Mouse (Mus musculus) brain, embryonic 14.5 days (tissue): ENCODE measurements around the gene Bmpr1b. TPM values are rescaled to one million over a fixed set of nuclear protein-coding genes. Genes with fewer than 3 reads are reported as not detected.
"Not testable (repeated sequence)": the region's sequence is repeated elsewhere in the genome, so short reads cannot be mapped to it uniquely, and the experiment has no call there.

Experiments
- DNase-seq: peaks from one replicate; pipeline ENCODE4 v3.0.0-alpha.2; 2011; ENCODE audit warnings: low read depth
- CTCF ChIP-seq: fragments of 200-500 bp; IDR thresholded peaks from 2 replicates; pipeline ENCODE4 v1.5.1; 2012; ENCODE audit warnings: inconsistent platforms, mild to moderate bottlenecking, moderate library complexity, borderline replicate concordance; ENCODE audit not compliant: insufficient read depth, insufficient read length; ENCODE audit errors: extremely low read depth
- POLR2A ChIP-seq: fragments of 200-500 bp; IDR thresholded peaks from 2 replicates; pipeline ENCODE4 v1.6.1; 2012; ENCODE audit warnings: mild to moderate bottlenecking, inconsistent platforms, borderline replicate concordance; ENCODE audit not compliant: poor library complexity, insufficient read depth, insufficient read length, severe bottlenecking; ENCODE audit errors: extremely low read depth
- polyA plus RNA-seq: library from polyadenylated mRNA; depleted of rRNA; stranded (reverse); fragments of >200 nt; gene quantifications from 2 replicates; pipeline ENCODE4 v1.2.3, GENCODE M21; 2012; rRNA removed

The Bmpr1b gene
- polyA plus RNA-seq: 2.5 and 2.9 TPM in 2 replicates

DNA sequence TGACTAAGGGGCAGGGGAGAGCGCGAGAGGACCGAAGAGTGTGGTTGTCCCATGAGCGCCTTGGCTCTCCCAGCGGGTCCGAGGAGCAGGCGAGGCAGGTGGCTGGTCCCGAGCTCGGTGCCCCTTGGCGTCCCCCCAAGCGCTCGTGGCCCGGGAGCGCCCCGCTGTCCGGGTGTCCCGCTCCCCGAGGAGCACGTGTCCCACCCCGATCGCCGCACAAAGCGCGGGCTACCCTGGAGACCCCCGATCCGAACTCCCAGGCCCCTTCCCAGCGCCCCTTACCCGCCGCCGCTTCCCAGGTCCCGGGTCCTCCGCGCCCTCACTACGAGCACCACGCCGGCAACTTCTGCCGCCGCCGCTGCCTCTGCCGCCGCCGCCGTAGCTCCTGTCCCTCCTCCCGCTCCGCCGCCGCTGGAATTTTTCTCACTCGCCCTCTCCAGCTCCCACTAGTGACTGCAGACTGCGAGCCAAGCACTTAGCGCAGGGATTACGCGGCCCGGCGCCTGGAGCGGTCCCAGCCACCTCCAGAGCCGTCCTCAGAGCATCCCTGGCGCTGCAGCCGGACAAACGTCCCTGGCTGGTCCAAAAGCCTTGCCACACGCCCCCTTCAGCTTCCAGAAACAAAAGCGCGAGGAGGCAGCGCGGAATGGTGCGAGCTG lies at the start of gene Bmpr1b:
TSS of gene Bmpr1b (minus strand) at position 563 of the 659 bp plus-strand sequence.
- peak; percentile 93 for DNase-seq

DNA sequence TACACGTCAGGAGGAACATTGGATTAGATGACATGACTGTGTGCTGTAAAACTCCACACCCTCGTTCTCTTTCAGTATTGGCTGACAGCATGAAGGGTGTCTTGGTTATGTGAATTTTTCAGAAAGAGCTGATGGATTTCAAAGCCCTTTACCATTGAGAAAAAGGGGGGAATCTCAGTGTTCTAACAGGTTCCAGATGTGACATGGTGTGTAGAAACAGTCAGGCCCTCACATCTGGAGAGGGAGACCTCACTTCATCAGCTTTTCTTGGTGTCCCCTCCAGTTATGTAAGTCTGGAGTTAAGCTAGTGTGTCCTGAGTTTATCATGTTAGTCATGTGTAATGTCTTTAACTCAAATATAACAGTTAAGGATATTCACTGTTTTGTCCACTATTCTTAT lies 43.6 kb upstream of the Bmpr1b start:
- TF ChIP-seq POLR2A (no peak), CTCF (no peak)
- no peak for DNase-seq

More for the DNA sequence above, at the start of gene Bmpr1b:
- TF ChIP-seq POLR2A (0 out of 2 replicates have a peak, but pooled peaks have one; percentile 14), CTCF (peak; percentile 49)

DNA sequence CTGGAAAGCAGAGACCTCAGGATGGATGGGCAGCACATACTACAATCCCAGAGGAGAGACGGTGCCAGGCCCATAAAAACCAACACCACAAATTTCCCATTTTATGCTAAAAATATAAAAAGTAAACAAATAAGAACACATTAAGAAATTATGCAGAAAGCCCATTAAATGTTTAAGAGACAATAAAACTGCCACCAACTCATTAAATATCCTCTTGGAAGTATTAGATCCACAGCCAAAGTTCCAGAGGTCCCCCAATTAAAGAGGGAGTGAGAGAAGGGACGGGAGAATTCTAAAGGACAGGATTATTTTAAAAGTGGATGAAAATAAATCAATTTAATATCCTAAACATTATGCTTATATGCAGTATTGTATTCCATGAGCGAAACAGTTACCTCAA lies 43.0 kb upstream of the Bmpr1b start:
- no peak for TF ChIP-seq CTCF
- TF ChIP-seq POLR2A: no peak
- DNase-seq: no peak

DNA sequence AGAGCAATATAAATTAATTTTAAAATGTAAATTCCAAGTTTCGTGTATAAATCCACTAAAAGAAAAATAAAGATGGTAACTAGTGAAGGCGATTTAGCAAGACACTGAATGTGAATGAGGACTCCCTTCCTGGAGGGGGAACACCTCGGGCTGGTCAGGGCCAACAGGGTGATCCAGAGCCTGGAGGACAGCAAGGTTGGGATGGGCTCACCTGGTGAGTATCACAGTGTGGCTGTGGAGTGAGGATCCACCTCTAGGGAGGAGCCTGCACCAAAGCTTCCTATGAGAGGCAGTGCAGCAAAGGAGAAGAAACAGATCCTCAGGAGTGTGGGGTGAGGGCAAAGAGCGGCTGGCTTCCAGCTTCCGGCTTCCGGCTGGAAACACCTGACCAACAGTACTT lies 40.8 kb upstream of the Bmpr1b start:
- TF ChIP-seq POLR2A: no peak
- TF ChIP-seq CTCF: no peak

DNA sequence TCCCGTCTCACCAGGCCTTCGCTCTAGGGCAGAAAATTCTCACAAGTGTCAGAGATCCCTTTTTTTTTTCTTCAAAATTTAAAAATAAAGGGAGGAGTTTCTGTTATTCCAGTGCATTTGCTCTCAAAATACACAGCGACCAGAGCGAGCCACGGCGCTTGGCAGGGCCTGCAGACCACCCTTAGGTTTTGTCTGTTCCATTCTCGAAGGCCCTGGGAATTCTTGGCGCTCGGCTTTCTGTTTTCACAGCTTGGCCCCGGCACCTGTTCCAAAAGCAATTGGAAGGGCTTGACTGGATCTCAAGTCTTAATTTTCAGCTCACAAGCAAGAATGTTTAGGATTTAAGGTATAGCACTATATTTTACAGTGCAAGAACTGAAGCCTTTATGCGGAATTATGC lies 39.8 kb upstream of the Bmpr1b start:
- TF ChIP-seq CTCF (no peak), POLR2A (no peak)
- peak; percentile 81 for DNase-seq

More for the DNA sequence above, 40.8 kb upstream of the Bmpr1b start:
- no peak for DNase-seq

DNA sequence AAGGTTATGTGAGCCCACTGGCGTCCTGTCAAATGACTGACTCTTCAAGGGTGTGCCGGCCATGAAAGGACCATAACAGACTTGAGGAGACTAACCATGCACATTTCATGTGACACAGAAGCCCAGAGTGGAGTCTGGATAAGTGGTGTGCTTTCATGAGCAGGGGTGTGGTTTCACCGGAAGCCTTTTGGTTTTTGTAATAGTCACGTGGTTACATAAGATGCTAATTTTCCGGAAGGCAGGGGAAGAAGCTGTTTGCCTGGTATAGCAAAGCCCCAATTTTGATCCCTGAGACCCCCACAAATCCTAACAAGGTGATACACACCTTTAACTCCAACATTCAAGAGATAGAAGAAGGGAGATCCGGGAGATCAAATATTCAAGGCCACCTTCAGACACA lies 38.3 kb upstream of the Bmpr1b start:
- DNase-seq: no peak
- TF ChIP-seq POLR2A (no peak), CTCF (no peak)

DNA sequence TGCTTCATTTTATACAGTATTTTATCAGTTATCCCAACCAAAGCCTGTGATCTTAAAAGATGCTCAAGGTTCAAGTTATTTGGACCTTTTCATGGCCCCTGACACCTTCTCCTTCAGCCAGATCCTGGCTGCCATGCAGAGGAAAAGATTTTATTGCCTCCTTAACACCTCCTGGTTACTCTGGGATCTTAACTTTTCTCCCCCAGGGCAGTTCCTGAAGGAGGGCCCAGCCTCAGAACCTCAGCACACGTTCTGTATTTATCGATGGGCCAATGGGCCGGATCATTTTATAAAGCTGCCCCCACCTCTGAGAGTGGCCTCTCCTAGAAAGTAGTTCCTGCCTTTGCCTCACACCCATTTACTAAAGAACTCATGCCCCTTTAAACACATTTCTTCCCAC lies 37.1 kb upstream of the Bmpr1b start:
- DNase-seq: no peak
- TF ChIP-seq CTCF: no peak
- TF ChIP-seq POLR2A: no peak

DNA sequence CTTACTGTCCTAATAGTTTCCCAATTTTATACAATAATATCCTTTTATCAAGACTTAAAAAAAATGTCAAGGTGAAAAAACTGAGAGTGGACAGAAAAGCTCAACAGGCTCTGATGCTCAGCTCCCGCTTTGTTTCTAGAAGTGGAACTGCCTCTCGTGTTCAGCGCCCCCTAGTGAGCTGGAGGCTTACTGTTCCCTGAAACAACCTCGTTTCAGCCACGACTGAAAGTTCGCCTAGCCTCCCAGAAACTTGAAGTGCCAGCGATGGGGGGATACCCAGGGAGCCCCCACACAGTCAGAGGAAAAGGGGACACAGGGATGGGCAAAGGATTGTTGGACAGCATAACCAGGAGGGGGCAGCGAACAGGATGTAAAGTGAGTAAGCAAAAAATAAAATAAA lies 26.9 kb upstream of the Bmpr1b start:
- DNase-seq: no peak
- no peak for TF ChIP-seq POLR2A
- 0 out of 2 replicates have a peak, but pooled peaks have one; percentile 2 for TF ChIP-seq CTCF

DNA sequence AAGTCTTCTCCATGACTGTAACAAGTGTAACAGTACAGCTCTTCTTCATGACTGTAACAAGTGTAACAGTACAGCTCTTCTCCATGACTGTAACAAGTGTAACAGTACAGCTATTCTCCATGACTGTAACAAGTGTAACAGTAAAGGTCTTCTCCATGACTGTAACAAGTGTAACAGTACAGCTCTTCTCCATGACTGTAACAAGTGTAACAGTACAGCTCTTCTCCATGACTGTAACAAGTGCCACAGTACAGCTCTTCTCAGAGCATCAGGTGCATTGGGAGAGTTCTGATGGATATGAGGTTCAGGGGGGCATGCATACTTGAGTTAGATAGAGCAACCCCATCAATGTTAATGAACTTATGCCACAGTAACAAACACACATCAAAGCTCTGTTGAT lies 22.4 kb upstream of the Bmpr1b start:
- DNase-seq: not testable (repeated sequence)

DNA sequence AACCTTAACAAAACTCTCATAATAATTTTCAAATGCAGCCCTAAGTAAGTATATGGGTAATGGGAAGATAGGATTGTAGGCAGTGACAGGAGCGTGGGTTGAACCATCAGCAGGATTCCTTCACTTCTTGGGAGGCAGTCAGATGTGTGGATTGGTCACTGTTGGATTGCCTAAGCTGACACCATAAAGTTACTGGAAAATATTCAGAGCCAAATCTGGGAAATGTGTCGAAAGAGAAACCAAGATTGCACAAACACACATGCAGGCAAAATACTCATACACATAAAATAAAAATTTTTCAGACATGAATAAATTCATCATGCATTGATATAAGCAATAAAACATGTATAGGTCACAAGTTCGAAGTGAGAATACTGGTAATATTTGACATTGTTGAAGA lies 17.3 kb upstream of the Bmpr1b start:
- TF ChIP-seq CTCF (no peak), POLR2A (no peak)
- DNase-seq: no peak

DNA sequence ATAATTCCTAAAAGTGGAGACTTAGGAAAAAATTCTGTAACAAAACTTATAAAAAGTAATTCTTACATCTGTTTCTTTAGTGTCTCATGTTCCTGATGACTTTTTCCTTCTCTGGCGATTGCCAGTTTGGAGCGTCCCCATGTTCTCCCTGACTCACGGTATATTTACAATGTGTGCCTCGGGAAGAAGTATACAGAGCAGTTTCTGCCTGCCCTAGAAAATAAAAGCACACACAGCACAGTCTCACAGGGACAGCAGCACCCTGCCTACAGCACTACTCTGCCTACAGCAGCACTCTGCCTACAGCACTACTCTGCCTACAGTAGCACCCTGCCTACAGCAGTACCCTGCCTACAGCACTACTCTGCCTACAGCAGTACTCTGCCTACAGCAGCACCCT lies 4.8 kb upstream of the Bmpr1b start:
- TF ChIP-seq CTCF (no peak), POLR2A (no peak)
- DNase-seq: no peak

DNA sequence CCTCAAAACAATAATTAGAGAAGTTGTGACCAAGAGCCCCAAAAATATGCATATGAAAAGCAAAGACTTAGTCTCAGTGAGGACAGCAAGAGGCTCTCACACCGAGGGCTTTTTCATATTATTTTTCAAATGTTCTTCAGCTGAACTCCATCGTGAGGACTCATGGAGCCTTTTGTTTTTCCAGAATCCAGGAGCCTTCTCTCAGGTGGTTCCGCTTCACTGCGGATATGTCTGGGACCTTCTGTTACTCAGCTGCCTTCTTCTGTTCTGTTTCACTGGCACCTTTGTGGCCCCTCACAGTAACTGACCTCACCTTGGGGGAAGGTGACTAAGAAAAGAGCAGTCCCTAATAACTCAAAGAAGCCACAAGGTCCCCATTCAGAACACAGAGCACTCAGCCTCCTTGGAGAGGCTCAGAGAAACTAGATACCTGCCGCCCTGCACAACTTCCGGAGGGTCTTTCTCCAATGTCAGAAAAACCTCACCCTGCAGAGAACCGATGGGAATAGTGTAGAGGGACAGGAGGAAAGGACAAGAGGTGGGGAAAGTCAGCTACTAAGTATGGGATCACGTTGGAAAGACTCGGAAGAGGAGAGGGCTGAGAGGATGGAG lies 868 bp downstream of the Bmpr1b start:
- no peak for TF ChIP-seq POLR2A
- no peak for TF ChIP-seq CTCF
- no peak for DNase-seq

DNA sequence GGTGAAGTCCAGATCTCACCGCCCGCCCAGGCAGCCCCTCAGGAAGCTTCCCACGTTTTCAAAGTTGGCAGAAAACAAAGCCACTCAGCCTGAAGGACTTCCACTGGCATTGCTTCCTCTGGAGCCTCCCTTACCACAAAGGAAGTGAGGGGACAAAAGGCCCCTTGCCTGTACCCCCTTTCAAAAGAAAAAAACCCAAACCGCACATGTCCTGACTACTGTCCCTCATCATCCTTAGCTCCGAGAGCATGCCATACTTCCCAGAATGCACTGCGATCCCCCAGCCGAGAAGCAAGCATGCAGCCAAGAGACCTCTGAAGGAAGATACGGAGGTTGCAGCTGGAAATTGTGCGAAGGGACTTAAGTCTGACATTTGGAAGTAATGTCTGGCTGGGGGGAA lies 4.2 kb downstream of the Bmpr1b start:
- DNase-seq: peak; percentile 21
- TF ChIP-seq CTCF (no peak), POLR2A (no peak)
